Mouse (Mus musculus): ENCODE data around the gene Rnf213. TPM values are rescaled to one million over a fixed set of nuclear protein-coding genes. Genes with fewer than 3 reads are reported as not detected.

Rnf213 gene
- polyA plus RNA-seq, 1 experiment from 2014 or later = 2.0 TPM

- Histone ChIP-seq H3K4me1 (peaks cover 39% of the 10 kb centered on the region), H3K4me2 (0 out of 2 replicates have a peak overlapping the region, but pooled peaks have one; percentile 77)
- ATAC-seq (ENCODE audit: low FRiP score) = no peak
Observed at GRCm38 (mm10) chr11:119391386-119392000, 1.4 kb upstream of the Rnf213 start.

GRCm38 (mm10) chr11:119392001-119392614 is 792 bp upstream of the Rnf213 start:
- Histone ChIP-seq H3K27ac (no peak overlapping the region), H3K9ac (no peak overlapping the region), H3K27me3 (peaks cover 95% of the 10 kb centered on the region), H3K9me3 (no peaks in the 10 kb centered on the region), H3K4me2 (peak overlapping the region; percentile 77; the same call in 1 of the 2 replicates), H3K4me1 (peaks cover 39% of the 10 kb centered on the region), H3K36me3 (replicated peaks) (no peaks in the 10 kb centered on the region), H3K4me3 (replicated peaks) (peak overlapping the region; percentile 45; the same call in 1 of the 2 replicates)
- 5% methylated on average over 11 of the region's 12 CpGs for WGBS
- no peak for ATAC-seq (ENCODE audit: low FRiP score)

More at GRCm38 (mm10) chr11:119391386-119392000, 1.4 kb upstream of the Rnf213 start:
- Histone ChIP-seq H3K9me3 (no peaks in the 10 kb centered on the region), H3K36me3 (replicated peaks) (no peaks in the 10 kb centered on the region), H3K9ac (no peak overlapping the region), H3K27me3 (peaks cover 92% of the 10 kb centered on the region), H3K4me3 (replicated peaks) (no peak overlapping the region), H3K27ac (no peak overlapping the region)
- 32% methylated on average over 7 of the region's 7 CpGs for WGBS

DNA sequence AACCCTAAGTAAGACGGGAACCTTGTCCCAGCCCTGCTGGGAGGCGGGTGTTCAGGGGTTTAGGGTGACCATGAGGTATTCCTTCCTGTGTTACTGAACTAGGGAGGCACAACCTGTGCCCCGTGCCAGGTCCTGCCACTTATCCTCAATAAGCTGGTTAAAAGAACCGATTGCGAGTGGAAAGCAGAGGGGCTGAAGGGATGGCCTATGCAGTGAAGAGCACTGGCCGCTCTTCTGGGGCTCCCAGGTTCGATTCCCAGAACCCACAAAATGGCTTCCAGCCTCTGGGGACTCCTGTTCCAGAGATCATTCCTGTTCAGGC is 544 bp downstream of the Rnf213 start:
- Histone ChIP-seq H3K4me3 (replicated peaks) (peak overlapping the region; percentile 45), H3K4me2 (peak overlapping the region; percentile 77), H3K36me3 (replicated peaks) (no peaks in the 10 kb centered on the region), H3K27me3 (peaks cover 84% of the 10 kb centered on the region), H3K9me3 (no peaks in the 10 kb centered on the region), H3K4me1 (peaks cover 39% of the 10 kb centered on the region), H3K9ac (peak overlapping the region; percentile 49), H3K27ac (no peak overlapping the region)
- 24% methylated on average over 7 of the region's 7 CpGs for WGBS
- no peak for ATAC-seq (ENCODE audit: low FRiP score)

- Histone ChIP-seq H3K4me1 (peaks cover 39% of the 10 kb centered on the region), H3K9ac (no peak overlapping the region), H3K4me3 (replicated peaks) (no peak overlapping the region), H3K4me2 (no peak overlapping the region), H3K27ac (no peak overlapping the region), H3K36me3 (replicated peaks) (no peaks in the 10 kb centered on the region), H3K27me3 (peaks cover 76% of the 10 kb centered on the region), H3K9me3 (no peaks in the 10 kb centered on the region)
- no peak for ATAC-seq (ENCODE audit: low FRiP score)
- 37% methylated on average over 6 of the region's 6 CpGs for WGBS
Observed at GRCm38 (mm10) chr11:119394210-119394609, 1.3 kb downstream of the Rnf213 start.

- peaks cover 64% of the 10 kb centered on the region for H3K27me3 ChIP-seq
- WGBS = 3% methylated on average over 7 of the region's 7 CpGs
- no peak for ATAC-seq (ENCODE audit: low FRiP score)
- no peak overlapping the region for H3K4me2 ChIP-seq
- H3K9me3 ChIP-seq = no peaks in the 10 kb centered on the region
- H3K9ac ChIP-seq = no peak overlapping the region
- no peak overlapping the region for H3K4me3 ChIP-seq (replicated peaks)
- peaks cover 29% of the 10 kb centered on the region for H3K4me1 ChIP-seq
- no peaks in the 10 kb centered on the region for H3K36me3 ChIP-seq (replicated peaks)
- no peak overlapping the region for H3K27ac ChIP-seq
Observed at GRCm38 (mm10) chr11:119395394-119395793, 2.5 kb downstream of the Rnf213 start.

DNA sequence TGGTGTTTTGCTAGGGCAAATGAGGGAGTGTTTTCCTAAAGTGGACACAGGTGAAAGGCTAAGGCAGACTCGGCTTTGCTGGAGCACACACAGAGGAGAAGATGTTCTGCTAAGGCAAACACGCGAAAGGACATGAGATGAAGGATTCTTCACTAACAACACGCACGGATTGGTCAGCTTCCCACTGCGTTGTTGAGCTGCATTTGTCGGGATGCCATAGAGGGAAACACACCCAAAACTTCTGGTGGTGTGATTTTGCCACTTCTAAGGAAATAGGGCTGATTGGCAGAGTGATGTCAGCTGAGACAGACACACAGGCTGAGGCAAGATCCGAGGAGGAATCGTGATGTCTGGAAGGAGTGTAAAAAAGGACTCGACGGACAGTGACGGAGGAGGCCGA is 3.0 kb downstream of the Rnf213 start:
- Histone ChIP-seq H3K27ac (no peak overlapping the region), H3K9ac (no peak overlapping the region), H3K4me1 (peaks cover 24% of the 10 kb centered on the region), H3K27me3 (peaks cover 59% of the 10 kb centered on the region), H3K9me3 (no peaks in the 10 kb centered on the region), H3K36me3 (replicated peaks) (no peaks in the 10 kb centered on the region), H3K4me3 (replicated peaks) (no peak overlapping the region), H3K4me2 (no peak overlapping the region)
- no peak for ATAC-seq (ENCODE audit: low FRiP score)
- WGBS = 14% methylated on average over 13 of the region's 13 CpGs

GRCm38 (mm10) chr11:119396461-119396860 is 3.6 kb downstream of the Rnf213 start:
- peaks cover 53% of the 10 kb centered on the region for H3K27me3 ChIP-seq
- no peaks in the 10 kb centered on the region for H3K36me3 ChIP-seq (replicated peaks)
- no peak overlapping the region for H3K4me3 ChIP-seq (replicated peaks)
- no peak for ATAC-seq (ENCODE audit: low FRiP score)
- WGBS = 46% methylated on average over 7 of the region's 7 CpGs
- no peaks in the 10 kb centered on the region for H3K9me3 ChIP-seq
- peaks cover 22% of the 10 kb centered on the region for H3K4me1 ChIP-seq
- H3K9ac ChIP-seq = no peak overlapping the region
- no peak overlapping the region for H3K4me2 ChIP-seq
- H3K27ac ChIP-seq = no peak overlapping the region

DNA sequence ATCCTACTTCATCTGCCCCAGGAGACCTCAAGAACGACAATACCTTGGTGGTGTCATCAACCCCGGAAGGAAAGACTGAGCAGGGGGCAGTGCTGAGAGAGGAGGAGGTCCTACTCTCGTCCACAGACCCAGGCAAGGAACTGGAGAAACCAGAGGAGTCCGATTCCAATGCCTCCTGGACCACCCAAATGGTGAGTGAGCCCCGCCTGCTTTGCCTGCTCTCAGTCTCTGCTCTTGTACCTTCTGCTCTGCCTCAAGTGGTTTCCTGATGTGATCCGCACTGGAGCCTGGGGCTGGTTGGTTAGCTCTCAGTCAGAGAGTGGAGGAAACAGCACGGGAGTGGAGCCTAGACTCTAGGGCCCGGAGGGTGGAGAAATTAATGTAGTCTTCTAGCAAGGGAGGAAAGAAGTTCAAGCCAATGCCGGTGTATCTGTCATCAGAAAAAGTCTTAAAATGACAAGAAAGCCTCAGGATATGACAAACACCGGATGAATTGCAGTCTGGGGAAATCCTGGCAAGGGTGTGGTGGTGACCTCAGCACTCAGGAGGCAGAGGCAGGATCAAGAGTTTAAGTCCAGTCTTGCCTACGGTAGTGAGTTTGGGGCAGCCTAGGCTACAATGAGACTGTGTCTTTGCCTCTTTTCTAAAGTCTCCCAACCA is 9.7 kb downstream of the Rnf213 start:
- H3K9me3 ChIP-seq = no peaks in the 10 kb centered on the region

GRCm38 (mm10) chr11:119404627-119405026 is 11.7 kb downstream of the Rnf213 start:
- no peaks in the 10 kb centered on the region for H3K27me3 ChIP-seq
- H3K36me3 ChIP-seq (replicated peaks) = no peaks in the 10 kb centered on the region
- no peaks in the 10 kb centered on the region for H3K9me3 ChIP-seq
- H3K4me3 ChIP-seq (replicated peaks) = no peak overlapping the region
- no peak overlapping the region for H3K9ac ChIP-seq
- no peak overlapping the region for H3K4me2 ChIP-seq
- 50% methylated on average over 5 of the region's 5 CpGs for whole genome bisulfite sequencing
- no peaks in the 10 kb centered on the region for H3K4me1 ChIP-seq
- no peak overlapping the region for H3K27ac ChIP-seq
- ATAC-seq (ENCODE audit: low FRiP score) = no peak

More for the DNA sequence above, 9.7 kb downstream of the Rnf213 start:
- no peak overlapping the region for H3K4me3 ChIP-seq (replicated peaks)
- H3K27ac ChIP-seq = no peak overlapping the region
- no peaks in the 10 kb centered on the region for H3K27me3 ChIP-seq
- no peak for ATAC-seq (ENCODE audit: low FRiP score)
- H3K4me2 ChIP-seq = no peak overlapping the region
- WGBS = 56% methylated on average over 11 of the region's 11 CpGs
- H3K9ac ChIP-seq = no peak overlapping the region
- no peaks in the 10 kb centered on the region for H3K4me1 ChIP-seq
- no peaks in the 10 kb centered on the region for H3K36me3 ChIP-seq (replicated peaks)

DNA sequence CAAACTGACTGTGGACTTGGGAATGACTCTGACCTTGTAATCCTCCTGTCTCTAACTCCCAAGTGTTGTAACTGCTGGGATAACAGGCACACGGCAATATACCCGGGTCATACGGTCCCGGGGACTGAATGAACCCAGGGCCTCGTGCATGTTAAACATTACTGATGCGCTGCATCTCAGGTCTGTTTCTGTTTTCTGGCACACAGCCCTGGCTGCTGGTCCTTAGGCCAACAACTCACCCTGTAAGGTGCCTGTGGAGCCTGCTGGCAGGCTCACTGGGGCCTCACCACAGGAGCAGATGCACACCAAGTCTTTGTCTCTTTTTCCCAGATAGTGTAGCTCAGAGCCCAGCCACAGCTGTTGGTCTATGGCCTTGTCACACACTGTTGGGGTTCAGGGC is 14.5 kb downstream of the Rnf213 start:
- Histone ChIP-seq H3K4me2 (no peak overlapping the region), H3K27me3 (no peaks in the 10 kb centered on the region), H3K4me1 (no peaks in the 10 kb centered on the region), H3K36me3 (replicated peaks) (no peaks in the 10 kb centered on the region), H3K9ac (no peak overlapping the region), H3K9me3 (no peaks in the 10 kb centered on the region), H3K4me3 (replicated peaks) (no peak overlapping the region), H3K27ac (no peak overlapping the region)
- ATAC-seq (ENCODE audit: low FRiP score) = no peak
- 88% methylated on average over 6 of the region's 6 CpGs for WGBS

DNA sequence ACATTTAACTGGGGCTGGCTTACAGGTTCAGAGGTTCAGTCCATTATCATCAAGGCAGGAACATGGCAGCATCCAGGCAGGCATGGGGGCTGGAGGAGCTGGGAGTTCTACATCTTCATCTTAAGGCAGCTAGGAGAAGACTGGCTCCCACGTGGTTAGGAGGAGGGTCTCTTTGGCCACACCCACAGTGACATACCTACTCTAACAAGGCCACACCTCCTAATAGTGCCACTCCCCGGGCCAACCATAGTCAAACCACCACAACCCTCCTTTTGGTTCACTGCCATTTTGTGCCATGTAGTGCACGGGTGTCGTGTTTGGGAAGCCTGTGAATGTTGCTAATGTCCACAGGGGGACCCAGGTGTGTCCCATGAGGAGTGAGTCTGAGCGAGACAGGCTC is 15.1 kb downstream of the Rnf213 start:
- Histone ChIP-seq H3K9ac (no peak overlapping the region), H3K4me3 (replicated peaks) (no peak overlapping the region), H3K27ac (no peak overlapping the region), H3K36me3 (replicated peaks) (no peaks in the 10 kb centered on the region), H3K4me2 (no peak overlapping the region), H3K4me1 (no peaks in the 10 kb centered on the region), H3K9me3 (no peaks in the 10 kb centered on the region), H3K27me3 (no peaks in the 10 kb centered on the region)
- 54% methylated on average over 5 of the region's 5 CpGs for WGBS
- no peak for ATAC-seq (ENCODE audit: low FRiP score)

GRCm38 (mm10) chr11:119419327-119420118 is 26.6 kb downstream of the Rnf213 start:
- ATAC-seq (ENCODE audit: low FRiP score) = no peak
- Histone ChIP-seq H3K27ac (no peak overlapping the region), H3K4me3 (replicated peaks) (no peak overlapping the region), H3K9me3 (no peaks in the 10 kb centered on the region), H3K36me3 (replicated peaks) (no peaks in the 10 kb centered on the region), H3K4me1 (no peaks in the 10 kb centered on the region), H3K9ac (no peak overlapping the region), H3K4me2 (no peak overlapping the region), H3K27me3 (peaks cover 4% of the 10 kb centered on the region; the same call in 1 of the 2 replicates)
- WGBS = 70% methylated on average over 16 of the region's 16 CpGs
